Mouse (Mus musculus): ENCODE measurements at regions not wholly inside any gene's neighbourhood (a gene's known extent, or its start where the extent isn't known, plus 50 kb on each side); places are given as distances from the start of the nearest gene placed in this dataset.
A peak's percentile ranks its signal among the peaks of the same experiment; 100 is the strongest.

- Histone ChIP-seq H3K4me3 (replicated peaks; ENCODE audit: low read length) (no peak overlapping the region), H3K9me3 (ENCODE audit: control insufficient read depth, low read length) (no peaks in the 10 kb centered on the region), H3K27ac (replicated peaks; ENCODE audit: low read depth, low read length) (0 out of 2 replicates have a peak overlapping the region, but pooled peaks have one; percentile 34), H3K9ac (ENCODE audit: low read depth, low read length, severe bottlenecking) (no peak overlapping the region), H3K4me2 (replicated peaks; ENCODE audit: low read depth, low read length, severe bottlenecking) (no peak overlapping the region), H3K4me1 (ENCODE audit: control insufficient read depth, insufficient read depth, low read length) (peaks cover 53% of the 10 kb centered on the region), H3K36me3 (ENCODE audit: control insufficient read depth, insufficient read depth, low read length) (no peaks in the 10 kb centered on the region), H3K27me3 (ENCODE audit: control insufficient read depth, insufficient read depth, low read length) (no peaks in the 10 kb centered on the region)
- DNase-seq (ENCODE audit: low spot score) (peak; percentile 25), ATAC-seq (ENCODE audit: low FRiP score, low read depth) (no peak)
- TF ChIP-seq POLR2A (IDR thresholded peaks at IDR 0.05; ENCODE audit: borderline replicate concordance, extremely low read depth, insufficient read depth, insufficient read length): no peak
- WGBS: 20% methylated on average over 11 of the region's 11 CpGs
Observed at GRCm38 (mm10) chr4:106100211-106101025, 215.6 kb upstream of the Usp24 start.

DNA sequence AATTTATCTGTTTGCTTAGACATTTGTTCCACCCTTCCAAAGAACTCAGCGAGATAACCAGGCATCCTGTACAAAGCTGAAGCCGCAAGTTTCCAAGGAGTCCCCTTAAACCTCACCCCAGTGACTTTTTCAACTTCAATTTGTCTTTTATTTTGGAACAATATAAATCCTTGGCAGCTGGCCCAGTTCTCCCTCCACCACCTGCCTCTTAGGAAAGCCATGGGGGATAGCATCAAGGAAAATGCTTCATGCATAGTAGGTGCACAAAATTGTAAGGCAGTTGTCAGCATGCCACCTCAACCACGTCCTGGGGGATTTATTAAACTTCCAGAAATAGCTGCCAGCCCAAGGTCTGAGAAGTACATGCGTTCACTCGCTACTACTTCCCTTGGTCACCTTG, 214.1 kb upstream of the Usp24 start:
- Histone ChIP-seq H3K4me1 (ENCODE audit: control insufficient read depth, insufficient read depth, low read length) (peaks cover 48% of the 10 kb centered on the region), H3K36me3 (ENCODE audit: control insufficient read depth, insufficient read depth, low read length) (no peaks in the 10 kb centered on the region), H3K4me3 (replicated peaks; ENCODE audit: low read length) (no peak overlapping the region), H3K4me2 (replicated peaks; ENCODE audit: low read depth, low read length, severe bottlenecking) (peak overlapping the region; percentile 22), H3K27ac (replicated peaks; ENCODE audit: low read depth, low read length) (peak overlapping the region; percentile 68), H3K9me3 (ENCODE audit: control insufficient read depth, low read length) (no peaks in the 10 kb centered on the region), H3K9ac (ENCODE audit: low read depth, low read length, severe bottlenecking) (no peak overlapping the region), H3K27me3 (ENCODE audit: control insufficient read depth, insufficient read depth, low read length) (no peaks in the 10 kb centered on the region)
- DNase-seq (ENCODE audit: low spot score): peak; percentile 70
- 0 out of 2 replicates have a peak, but pooled peaks have one; percentile 25 for ATAC-seq (ENCODE audit: low FRiP score, low read depth)
- no peak for TF ChIP-seq POLR2A (IDR thresholded peaks at IDR 0.05; ENCODE audit: borderline replicate concordance, extremely low read depth, insufficient read depth, insufficient read length)
- WGBS: 16% methylated on average over 5 of the region's 5 CpGs

DNA sequence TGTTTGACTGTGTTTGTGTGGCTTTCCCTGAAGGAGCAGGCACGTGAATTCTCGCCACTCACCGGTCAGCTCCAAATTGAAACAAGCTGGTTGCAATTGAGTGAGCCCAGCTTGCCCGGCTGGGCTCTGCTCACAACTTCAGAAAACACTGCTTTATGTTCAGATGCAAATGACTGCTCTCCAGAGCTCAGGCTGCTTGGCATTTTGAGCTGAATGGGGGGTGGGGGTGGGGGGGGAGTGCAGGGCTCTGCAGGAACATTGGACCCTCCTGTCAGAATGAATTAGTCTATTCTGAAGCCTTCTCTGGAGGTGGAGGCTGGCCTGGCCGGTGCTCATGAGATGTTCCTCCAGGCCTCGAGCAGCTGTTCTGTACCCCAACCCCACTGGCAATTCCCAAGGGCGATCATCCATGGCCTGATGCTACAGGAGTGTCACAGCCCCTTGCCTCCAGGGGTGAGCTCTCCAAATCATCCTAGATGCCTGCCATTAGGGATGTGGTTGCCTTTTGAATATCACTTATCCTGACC, 213.5 kb upstream of the Usp24 start:
- TF ChIP-seq POLR2A (IDR thresholded peaks at IDR 0.05; ENCODE audit: borderline replicate concordance, extremely low read depth, insufficient read depth, insufficient read length): no peak
- peak; percentile 66; the same call in 1 of the 2 replicates for ATAC-seq (ENCODE audit: low FRiP score, low read depth)
- Histone ChIP-seq H3K4me2 (replicated peaks; ENCODE audit: low read depth, low read length, severe bottlenecking) (peak overlapping the region; percentile 22), H3K4me1 (ENCODE audit: control insufficient read depth, insufficient read depth, low read length) (peaks cover 48% of the 10 kb centered on the region), H3K36me3 (ENCODE audit: control insufficient read depth, insufficient read depth, low read length) (no peaks in the 10 kb centered on the region), H3K9ac (ENCODE audit: low read depth, low read length, severe bottlenecking) (no peak overlapping the region), H3K27ac (replicated peaks; ENCODE audit: low read depth, low read length) (peak overlapping the region; percentile 68), H3K27me3 (ENCODE audit: control insufficient read depth, insufficient read depth, low read length) (no peaks in the 10 kb centered on the region), H3K4me3 (replicated peaks; ENCODE audit: low read length) (no peak overlapping the region), H3K9me3 (ENCODE audit: control insufficient read depth, low read length) (no peaks in the 10 kb centered on the region)
- 18% methylated on average over 7 of the region's 7 CpGs for WGBS
- peak; percentile 68 for DNase-seq (ENCODE audit: low spot score)

GRCm38 (mm10) chr4:106103750-106104635, 212.0 kb upstream of the Usp24 start:
- ATAC-seq (ENCODE audit: low FRiP score, low read depth) (no peak), DNase-seq (ENCODE audit: low spot score) (peak; percentile 41)
- Histone ChIP-seq H3K27me3 (ENCODE audit: control insufficient read depth, insufficient read depth, low read length) (no peaks in the 10 kb centered on the region), H3K4me2 (replicated peaks; ENCODE audit: low read depth, low read length, severe bottlenecking) (no peak overlapping the region), H3K27ac (replicated peaks; ENCODE audit: low read depth, low read length) (no peak overlapping the region), H3K4me1 (ENCODE audit: control insufficient read depth, insufficient read depth, low read length) (peaks cover 48% of the 10 kb centered on the region), H3K4me3 (replicated peaks; ENCODE audit: low read length) (no peak overlapping the region), H3K36me3 (ENCODE audit: control insufficient read depth, insufficient read depth, low read length) (no peaks in the 10 kb centered on the region), H3K9me3 (ENCODE audit: control insufficient read depth, low read length) (no peaks in the 10 kb centered on the region), H3K9ac (ENCODE audit: low read depth, low read length, severe bottlenecking) (no peak overlapping the region)
- no peak for TF ChIP-seq POLR2A (IDR thresholded peaks at IDR 0.05; ENCODE audit: borderline replicate concordance, extremely low read depth, insufficient read depth, insufficient read length)
- WGBS: 47% methylated on average over 11 of the region's 11 CpGs

- Histone ChIP-seq H3K4me3 (replicated peaks; ENCODE audit: low read length) (no peak overlapping the region), H3K4me2 (replicated peaks; ENCODE audit: low read depth, low read length, severe bottlenecking) (no peak overlapping the region), H3K9ac (ENCODE audit: low read depth, low read length, severe bottlenecking) (no peak overlapping the region), H3K4me1 (ENCODE audit: control insufficient read depth, insufficient read depth, low read length) (no peaks in the 10 kb centered on the region), H3K36me3 (ENCODE audit: control insufficient read depth, insufficient read depth, low read length) (no peaks in the 10 kb centered on the region), H3K9me3 (ENCODE audit: control insufficient read depth, low read length) (no peaks in the 10 kb centered on the region), H3K27ac (replicated peaks; ENCODE audit: low read depth, low read length) (no peak overlapping the region), H3K27me3 (ENCODE audit: control insufficient read depth, insufficient read depth, low read length) (no peaks in the 10 kb centered on the region)
- no peak for ATAC-seq (ENCODE audit: low FRiP score, low read depth)
- TF ChIP-seq POLR2A (IDR thresholded peaks at IDR 0.05; ENCODE audit: borderline replicate concordance, extremely low read depth, insufficient read depth, insufficient read length): no peak
- DNase-seq (ENCODE audit: low spot score): no peak
Observed at GRCm38 (mm10) chr4:106112981-106113380, 203.0 kb upstream of the Usp24 start.
